Mouse (Mus musculus) lung, postnatal 14 days (tissue): ENCODE measurements around the gene Pask.
"Not testable (repeated sequence)": the region's sequence is repeated elsewhere in the genome, so short reads cannot be mapped to it uniquely, and the experiment has no call there.

ENCODE experiments used
- DNase-seq: peaks from one replicate; pipeline ENCODE4 v3.0.0; 2021

Pask gene

DNA sequence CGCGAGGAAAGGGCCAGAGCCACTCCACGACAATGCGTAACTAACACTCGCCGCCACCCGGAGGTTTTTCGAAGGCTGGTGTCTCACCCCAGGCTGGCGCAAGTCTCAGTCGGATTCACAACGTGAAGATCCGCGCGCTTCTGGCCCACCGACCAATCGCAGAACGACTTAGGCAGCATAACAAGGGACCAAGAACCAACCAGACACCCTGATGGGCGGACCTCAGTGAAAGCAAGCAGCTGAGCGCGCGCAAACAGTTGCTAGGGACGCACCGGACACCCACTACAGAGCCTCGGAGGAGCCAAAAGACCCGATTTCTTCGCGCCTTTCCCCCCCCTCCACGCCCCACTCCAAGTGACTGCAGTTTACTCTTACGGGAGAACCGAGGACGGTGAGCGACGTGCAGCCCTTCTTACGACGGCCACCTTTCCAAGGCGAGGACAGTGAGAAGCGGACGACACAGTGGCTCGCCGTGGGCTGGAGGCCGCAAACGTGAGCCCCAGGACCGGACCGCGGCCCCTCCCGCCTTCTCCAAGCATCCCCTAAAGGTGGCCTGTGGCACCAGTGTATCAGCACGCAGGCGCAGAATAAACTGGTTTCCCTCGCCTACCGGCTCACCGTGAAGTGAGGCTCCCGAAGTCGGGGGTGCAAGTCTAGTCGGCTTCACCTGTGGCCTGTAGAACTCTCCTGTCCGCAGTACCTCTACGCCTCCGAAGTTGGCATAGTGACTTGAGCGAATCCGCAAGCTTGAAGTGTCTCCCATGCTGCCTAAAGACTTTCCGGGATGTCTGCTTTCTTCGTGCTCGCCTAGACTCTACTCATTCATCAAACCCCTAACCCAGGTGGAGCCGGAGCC lies at the start of gene Pask, which contains the start of gene Ppp1r7:
Gene Pask, minus strand, starts transcription at position 835 of the 856 bp plus-strand sequence.
Gene Ppp1r7, plus strand, starts transcription at position 207 of the 856 bp plus-strand sequence.
- peak; percentile 94 for DNase-seq

DNA sequence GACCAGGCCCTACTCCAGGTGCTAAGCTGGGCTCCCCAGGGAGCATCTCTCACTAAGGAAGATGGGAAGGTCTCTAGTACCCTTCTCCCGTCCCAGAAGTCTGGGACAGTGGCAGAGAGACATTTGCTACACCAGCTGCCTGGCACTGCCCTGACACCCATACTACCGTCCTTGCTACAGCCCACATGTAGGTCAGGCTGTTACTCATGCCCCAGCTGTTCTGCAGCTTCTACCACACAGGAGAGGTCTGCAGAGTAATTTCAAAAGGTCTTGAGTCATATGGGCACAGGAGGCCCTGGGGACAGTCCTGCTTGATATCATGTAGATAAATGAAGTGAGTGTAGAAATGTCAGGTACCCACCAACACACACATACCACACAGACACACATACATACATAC lies 45.6 kb upstream of the Pask start:
- DNase-seq = no peak

DNA sequence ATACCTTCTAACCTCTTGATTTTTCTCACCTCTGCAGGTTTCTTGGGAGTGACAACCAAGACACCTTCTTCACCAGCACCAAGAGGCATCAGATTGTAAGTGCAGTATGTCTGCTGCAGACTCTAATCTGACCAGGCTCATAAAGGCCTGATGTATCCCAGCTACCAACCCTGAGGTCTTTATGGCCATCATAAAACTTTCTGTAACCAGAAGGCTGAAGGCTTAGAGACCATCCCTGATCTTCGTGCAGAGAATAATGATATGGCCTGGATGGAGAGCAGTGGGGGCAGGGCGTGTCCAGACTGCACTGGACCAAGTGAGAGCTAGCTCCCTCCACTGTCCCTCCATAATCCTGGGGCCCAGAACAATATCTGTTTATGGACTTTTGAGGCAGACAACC lies 43.9 kb upstream of the Pask start:
- no peak for DNase-seq

DNA sequence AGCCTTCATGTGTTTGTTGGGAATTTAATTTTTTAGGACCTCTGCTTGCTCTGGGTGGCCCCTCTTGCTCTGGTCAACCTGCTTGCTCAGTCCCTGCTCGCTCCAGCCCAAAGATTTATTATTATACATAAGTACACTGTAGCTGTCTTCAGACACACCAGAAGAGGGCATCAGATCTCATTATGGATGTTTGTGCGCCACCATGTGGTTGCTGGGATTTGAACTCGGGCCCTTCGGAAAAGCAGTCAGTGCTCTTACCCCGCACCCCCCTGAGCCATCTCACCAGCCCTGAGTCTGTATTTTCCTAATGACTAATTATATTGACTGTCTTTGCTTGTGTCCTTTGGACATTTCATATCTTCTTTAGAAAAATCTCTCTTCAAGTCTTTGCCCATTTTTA lies 35.8 kb upstream of the Pask start:
- no peak for DNase-seq

DNA sequence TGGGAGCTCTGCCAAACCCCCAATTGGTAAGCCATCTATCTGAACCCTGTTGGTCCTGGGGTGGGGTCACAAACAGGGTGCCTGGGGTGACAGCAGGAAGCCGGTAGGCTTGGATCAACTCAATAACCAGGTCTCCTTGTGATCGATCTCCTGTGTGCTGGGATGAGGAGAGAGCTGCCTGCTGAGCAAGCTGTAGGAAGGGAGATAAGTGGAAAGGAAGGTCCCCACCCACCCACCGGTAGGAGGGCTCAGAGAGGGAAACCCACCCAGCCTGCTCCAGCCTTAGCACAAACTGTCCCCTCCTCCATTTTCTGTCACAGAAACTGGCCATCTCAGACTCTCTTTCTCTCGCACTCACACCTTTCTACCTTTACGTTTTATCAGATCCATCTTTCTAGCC lies 34.0 kb upstream of the Pask start:
- DNase-seq = no peak

DNA sequence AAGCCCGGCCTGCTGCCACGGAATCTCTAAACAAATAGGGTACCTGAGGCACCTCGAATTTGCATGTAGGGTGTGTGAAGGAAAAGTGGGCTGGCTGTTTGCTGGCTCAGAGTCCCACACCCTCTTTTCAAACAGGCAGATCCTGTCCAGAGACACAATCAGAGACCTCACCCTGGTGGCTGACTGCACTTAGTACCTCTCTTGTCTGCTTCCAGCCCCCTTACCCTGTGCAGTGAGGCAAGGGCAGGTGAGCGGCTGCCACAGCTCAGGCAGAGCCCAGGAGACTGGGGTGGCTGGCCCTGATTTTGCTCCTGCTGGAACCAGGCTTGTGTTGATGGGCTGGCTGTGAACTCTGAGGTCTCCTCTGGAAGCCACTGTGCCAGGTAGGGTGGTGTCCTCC lies 30.4 kb upstream of the Pask start, which contains the start of gene Ano7:
Gene Ano7, plus strand, starts transcription at position 266 of the 400 bp plus-strand sequence.
- DNase-seq = no peak

DNA sequence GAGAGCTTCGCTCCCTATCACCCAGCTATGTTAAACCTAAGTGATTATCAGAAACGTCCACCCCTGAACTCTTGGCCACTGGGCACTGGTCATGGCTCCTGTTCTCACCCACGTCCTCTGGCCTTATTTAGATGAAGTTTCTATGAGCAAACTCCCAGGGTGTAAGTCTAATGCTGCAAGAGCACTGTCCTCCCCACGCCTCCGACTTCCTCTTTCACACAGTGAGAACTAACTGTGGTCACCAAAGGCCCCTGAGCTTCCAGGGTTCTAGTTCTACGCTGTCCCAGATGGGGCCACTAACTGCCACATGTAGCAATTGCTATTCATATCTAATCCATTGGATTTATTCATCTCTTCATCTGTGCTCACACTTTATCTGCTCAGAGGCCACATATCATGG lies 22.4 kb upstream of the Pask start:
- DNase-seq = no peak

DNA sequence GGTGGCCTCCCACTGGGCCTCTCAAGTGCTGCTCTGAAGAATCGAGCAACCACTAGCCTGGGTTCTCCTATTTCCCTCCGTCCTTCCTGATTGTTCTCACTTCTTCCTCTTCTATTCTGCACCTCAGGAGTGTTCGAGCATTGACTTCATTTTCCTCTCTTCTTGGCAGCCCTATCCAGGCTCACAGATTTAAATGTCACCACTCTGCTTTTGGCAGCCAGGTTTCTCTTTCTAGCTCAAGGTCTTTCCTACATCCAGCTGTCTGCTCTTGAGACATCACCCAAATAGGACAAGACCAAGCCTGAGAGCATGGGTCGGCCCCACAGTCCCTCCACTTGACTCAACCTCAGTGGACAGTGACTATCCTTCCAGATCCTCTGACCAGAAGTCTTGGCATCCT lies 19.4 kb upstream of the Pask start:
- no peak for DNase-seq

DNA sequence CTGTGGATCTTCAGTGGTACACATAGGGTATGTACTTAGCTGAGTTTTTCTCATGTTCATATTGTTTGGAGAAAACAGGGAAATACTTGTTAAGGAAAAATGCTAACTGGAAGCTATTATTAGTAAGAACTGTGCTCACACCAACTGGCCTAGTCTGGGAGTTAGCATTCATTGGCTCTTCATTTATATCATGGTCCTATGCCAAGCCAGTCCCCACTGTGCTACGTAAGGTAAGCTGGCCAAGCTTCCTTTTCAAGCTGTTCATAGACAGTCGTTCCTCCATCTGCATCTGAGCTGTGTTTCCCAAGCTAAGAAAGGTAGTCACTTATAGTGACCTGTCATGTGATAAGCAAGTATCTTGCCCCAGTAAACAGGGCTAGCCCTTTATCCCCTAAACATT lies 9.4 kb upstream of the Pask start:
- DNase-seq = no peak

DNA sequence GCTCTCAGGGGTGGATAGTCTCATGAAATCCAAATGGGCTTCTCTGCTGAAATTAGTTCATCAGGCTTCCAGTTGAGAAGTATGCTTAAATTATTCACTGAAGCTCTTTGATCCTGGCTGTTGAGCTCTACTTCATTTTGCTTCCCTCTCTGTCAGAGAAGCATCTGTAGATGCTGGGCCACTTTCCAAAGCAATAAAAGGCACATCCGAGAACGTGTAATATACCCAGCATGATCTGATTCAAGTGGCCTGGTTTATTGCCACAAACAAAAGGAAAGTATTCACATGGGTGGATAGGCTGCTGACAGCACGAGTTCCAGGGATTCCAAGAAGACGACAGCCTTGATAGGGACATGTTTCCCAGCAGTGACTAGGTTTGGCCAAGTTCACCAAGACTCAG lies 6.4 kb upstream of the Pask start:
- DNase-seq = no peak

DNA sequence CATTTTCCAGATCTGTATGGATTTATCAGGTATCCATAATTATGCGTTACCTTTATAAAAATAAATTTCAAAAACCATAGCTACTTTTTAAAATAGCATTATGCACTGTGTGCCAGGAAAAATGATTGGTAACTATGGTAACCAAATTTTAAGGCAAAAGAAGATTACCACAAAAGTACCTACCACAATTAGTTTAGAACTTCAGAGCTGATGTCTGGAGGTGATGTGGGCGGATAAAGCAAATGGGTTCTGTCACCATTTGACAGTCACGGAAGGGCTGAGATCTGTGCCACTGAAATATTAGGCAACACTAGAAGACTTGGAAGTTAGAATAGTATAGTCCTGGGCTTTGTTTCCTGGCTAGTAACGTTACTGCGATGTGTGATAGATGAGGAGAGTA lies 3.9 kb upstream of the Pask start:
- no peak for DNase-seq

DNA sequence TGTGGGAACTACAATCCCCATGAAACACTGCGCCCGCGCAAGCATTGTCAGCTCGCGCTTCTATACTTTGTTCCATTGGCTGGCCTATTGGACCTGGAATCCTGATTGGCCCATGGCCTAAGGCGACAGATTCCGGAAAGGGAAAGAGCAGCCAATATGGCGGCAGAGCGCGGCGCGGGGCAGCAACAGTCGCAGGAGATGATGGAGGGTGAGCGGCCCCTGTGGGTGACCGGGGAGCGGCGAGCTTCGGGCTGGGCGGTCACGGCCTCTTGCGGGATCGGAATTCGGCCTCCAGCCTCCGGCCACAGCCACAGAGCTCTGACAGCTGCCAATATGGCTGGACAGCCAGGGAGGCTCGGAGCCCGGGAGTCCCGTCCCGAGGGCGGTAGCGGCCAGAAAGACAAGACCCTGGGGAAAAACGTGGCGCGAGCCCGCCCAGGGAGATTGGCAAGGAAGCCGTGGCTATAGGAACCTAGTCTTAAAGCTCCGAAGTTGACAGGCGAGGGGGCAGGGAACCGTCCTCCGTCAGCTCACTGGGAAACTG lies 294 bp upstream of the Pask start:
- peak; percentile 94 for DNase-seq

DNA sequence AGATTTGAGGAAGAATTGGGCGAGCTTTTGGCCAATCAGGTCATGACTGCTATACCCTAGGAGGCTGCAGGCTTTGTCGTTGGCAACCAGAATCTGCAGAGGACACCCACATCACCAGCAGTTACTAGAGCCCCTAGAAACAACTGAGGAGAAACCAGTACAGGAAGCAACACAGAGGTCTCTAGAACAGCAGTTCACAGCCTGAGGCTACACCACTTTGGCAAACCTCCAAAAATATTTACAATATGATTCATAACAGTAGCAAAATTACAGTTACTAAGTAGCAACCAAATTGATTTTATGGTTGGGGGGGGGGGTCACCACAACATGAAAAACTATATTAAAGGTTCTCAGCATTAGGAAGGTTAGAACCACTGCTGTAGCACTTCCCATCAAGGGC lies 8.7 kb downstream of the Pask start:
- DNase-seq = no peak

DNA sequence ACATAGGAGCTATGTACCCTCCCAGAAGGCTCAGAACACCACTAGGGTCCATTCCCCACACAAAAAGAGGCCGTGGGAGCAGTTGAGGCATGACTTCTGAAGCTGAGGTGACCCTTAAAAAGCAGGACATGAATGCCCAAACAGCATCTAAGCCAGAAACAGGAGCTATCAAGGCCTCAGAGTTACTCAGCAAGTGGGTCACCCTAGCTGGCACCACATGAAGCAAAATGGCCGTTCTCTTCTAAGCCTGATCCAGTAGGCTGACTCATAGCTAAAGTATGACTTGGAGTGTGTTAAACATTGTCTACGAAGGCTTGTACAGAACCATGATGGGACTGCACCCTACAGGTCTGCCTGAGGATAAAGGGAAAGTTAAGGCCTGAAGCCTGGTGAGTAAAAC lies 16.8 kb downstream of the Pask start:
- DNase-seq = no peak

DNA sequence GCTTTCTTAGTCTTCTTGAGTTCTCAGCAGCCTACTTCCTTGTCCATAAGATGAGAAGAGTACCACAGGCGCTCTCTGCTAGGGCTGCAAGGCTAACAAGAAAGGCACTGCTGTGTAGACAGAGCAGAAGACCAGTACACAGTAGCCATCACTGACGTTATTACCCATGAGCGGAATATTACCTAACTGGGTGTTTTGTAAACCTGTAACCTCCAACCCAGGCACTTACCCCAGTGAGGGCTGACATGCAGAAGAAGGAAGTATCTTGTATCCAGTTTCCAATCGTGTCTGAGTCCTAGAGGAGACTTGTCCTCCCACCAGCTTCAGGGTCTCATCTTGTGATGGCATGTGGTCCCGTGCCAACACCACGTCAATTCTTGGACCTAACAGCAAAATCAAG lies 19.3 kb downstream of the Pask start:
- no peak for DNase-seq

DNA sequence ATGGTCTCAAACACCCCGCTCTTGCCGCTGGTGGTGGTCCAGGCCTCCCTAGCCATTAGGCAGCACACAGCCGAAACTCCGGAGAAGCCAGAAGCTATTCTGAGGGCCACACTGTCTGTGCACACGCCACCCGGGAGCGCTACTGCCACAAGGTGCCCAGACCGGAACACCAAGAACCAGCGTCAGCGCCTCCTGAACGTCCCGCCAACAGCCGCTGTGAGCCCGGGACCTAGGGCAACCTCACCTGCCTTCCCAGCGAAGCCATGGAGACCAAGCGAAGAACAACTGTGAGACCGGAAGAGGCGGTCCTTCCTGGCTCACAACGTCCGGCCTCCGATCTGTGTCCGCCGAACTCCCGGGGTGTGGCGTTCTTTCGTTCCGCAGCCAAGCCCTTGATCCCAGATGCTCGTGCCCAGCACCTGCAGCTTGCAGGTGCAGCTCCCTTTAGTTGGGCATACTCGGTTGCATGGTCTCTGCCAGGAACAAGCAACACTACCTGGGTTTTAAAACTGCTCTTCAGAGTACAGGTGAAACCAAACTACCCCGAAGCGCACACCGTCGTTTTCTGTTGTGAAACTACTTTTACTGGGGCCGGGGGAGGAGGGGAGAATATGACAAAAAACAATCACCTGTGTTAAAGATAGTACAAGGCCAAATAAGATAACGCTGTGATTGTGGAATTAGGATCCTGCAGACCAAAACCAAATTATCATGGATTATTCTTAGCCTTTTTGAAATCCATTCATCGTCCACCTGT lies 37.5 kb downstream of the Pask start, which contains the start of gene Mterf4:
Gene Mterf4, minus strand, starts transcription at position 335 of the 757 bp plus-strand sequence.
- peak; percentile 81 for DNase-seq

DNA sequence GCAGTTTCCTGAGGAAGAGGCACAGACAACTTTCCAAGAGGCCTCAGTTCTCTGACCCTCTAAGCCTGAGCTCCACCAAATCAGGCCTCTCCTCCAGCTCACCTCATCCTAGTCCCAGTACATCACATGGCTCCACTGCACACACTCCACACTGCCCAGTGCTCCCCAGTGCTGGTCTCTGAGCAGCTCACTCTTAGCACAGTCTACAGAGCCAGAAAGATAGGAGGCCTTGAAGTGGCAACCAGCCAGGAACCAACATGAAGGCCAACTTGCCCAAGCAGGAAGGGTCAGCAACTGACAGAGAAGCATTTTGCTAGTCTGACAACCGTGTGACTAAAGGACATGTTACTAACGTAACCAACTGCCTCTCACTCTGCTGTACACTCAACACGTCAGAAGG lies 42.7 kb downstream of the Pask start:
- peak; percentile 17 for DNase-seq

DNA sequence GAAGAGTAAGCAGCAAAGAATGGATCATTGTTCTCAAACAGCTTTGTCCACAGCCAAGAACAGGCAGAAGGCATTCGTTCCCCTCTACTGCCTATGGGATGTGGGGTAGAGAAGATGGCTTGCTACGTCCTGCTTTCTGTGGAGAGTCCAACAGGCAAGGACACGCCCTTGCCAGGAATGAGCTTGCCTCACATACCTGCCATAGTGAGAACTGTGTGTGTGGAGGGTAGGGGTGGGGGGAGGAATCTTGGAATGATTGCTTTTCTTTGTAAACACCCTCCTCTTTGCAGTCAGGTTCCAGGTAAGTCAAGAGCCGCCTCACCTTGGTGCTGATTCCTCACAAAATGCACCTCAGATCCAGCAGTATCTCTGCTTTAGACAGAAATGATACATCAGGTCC lies 43.5 kb downstream of the Pask start:
- DNase-seq = peak; percentile 5

DNA sequence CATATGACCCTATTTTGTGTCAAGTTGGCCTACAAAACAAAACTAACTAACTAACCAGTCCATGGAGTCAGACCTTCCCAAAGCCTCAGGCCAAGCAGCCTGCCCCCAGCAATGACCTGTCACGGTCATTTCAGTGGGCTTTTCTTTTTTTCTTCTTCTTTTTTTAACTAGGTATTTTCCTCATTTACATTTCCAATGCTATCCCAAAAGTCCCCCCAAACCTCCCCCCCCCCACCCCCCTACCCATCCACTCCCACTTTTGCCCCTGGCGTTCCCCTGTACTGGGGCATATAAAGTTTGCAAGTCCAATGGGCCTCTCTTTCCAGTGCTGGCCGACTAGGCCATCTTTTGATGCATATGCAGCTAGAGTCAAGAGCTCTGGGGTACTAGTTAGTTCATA lies 48.8 kb downstream of the Pask start:
- not testable (repeated sequence) for DNase-seq

DNA sequence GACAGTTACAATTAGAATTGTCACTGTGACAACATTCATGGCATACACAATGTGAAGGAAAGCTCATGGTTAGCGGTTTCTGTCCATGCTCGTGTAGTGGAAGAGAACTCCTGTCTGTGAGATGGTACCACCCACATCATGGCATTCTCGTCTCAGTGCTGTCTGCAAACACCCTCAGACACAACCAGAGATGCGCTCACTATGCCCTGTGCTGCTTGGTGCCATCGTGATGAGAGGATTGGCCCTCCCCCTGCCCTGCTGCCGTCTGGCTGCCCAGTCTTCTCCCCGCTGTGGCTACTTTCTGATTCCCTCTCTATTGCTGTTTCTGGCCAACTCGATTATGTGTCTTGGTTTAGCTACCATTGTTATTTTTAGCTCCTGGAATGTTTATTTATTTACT lies 51.3 kb downstream of the Pask start:
- DNase-seq = no peak

DNA sequence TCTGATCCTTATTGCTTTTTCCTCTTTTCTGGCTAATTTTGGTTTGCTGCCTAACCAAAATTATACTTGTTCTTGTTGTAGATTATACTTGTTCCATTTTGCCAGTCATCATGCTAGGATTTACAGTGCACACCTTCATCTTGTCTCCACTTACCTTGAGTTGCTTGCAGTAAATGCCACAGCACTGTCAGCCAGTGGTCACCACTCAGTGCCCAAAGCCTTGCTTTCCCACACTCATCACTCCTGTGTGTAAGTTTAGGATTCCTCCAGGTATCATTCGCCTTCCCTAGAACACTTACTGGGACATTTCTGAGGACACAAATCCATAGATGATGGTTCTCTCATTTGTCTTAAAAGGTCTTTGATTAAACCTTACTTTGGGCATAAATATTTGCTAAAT lies 51.7 kb downstream of the Pask start:
- no peak for DNase-seq

DNA sequence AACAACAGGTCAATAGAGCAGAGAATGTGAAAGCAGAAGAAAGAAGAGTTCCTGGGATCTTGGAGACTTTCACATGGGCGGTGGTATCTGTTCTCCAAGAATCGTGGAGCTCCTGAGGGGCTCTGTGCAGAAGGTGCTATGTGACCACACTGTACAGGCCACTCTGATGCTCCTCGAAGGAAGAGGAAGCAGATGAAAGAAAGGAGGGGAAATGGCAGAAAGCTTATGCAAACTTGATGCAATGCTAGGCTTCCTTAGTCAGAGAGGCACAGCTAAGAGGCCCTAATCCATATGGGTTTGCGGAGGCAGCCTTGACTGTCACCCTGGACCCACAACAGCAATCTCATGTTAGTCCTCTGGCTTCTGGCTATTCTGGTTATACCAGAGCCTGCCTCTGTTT lies 52.3 kb downstream of the Pask start:
- no peak for DNase-seq

DNA sequence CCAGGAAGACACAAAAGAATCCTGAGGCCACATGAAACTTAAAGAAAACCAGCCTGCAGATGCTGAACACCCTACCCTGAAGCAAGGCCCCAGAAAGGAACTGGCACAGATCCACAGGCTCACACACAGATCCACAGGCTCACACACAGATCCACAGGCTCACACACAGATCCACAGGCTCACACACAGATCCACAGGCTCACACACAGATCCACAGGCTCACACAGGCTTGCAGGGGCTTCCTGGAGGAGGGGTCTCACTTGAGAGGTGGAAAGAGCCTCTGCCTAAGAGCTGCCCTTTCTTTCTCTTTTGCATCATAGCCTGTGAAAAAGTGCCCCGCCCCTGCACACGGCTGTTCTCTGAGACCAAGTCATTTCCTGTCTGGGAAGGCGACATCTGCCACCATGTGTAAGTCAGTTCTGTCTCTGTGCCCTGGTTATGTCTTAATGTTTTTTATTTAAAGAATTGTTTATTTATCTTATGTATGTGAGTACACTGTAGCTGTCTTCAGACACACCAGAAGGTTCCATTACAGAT lies 53.5 kb downstream of the Pask start:
- no peak for DNase-seq

DNA sequence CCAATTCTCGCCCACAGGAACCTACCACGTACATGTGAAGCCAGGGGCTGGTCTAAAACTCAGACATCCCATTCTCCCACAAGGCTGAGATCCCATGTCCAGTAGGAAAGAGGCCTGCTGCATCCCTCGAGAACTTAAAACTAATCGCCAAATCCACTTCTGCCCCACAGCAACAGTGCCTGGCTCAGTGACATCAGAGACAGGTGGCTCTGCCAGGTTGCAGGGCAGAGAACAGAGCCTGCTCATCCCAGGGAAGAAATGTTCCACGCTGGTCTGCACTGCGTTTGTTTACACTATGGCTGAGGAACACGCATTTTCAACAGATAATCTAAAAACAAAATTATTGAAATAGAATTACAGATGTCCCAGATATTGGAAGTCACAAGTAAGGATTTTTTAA lies 66.2 kb downstream of the Pask start:
- no peak for DNase-seq
